Mouse (Mus musculus): Measurements from ENCODE around the gene Cyth4.

DNA sequence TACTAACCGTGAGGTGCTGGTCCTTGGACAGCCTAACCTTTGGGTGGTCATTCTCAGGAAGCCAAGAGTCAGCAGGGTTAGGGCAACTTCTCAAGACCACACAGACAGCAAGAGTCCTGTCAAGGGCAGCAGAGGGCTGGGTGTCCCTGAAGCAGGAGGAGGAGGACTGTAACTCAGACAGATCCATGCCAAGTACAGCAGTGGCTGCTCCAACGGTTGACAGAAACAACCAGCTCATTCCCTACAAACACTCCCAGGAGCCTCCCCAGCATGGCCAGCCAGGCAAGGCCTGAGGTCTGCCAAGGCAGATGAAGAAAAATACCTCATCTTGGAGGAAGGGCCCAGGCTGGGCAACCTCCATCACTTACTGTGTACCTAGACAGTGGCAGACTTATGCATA, 20.1 kb downstream of the Cyth4 start:
- TF ChIP-seq POLR2A (IDR thresholded peaks at IDR 0.05; ENCODE audit: borderline replicate concordance, control insufficient read depth, low read depth, low read length): no peak
- no peak for TF ChIP-seq CTCF (IDR thresholded peaks at IDR 0.05; ENCODE audit: control insufficient read depth, insufficient read depth, low read length)
